Mouse (Mus musculus): ENCODE data around the gene Med7.

DNA sequence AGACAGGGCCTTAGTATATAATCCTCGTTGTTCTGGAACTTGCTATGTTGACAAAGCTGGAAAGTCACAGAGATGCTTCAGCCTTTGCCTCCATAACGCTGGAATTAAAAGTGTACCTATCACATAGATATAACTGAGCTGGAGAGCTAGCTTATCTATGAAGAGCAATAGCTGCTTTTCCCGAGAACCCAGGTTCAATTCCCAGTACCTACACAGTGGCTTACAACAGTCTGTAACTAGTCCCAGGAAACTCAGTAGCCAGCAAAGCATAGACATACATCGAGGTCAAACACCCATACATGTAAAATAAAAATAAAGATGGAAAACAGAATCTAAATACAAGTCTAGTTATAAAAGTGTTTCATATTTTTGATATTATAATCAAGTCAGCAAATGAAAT lies 38.3 kb upstream of the Med7 start:
- no peak for TF ChIP-seq POLR2A (IDR thresholded peaks at IDR 0.05; ENCODE audit: low read depth, low read length)
- TF ChIP-seq CTCF (IDR thresholded peaks at IDR 0.05; ENCODE audit: borderline replicate concordance, insufficient read depth, low read length), result no peak

Measured in embryonic fibroblast, embryonic 13.5 days (primary cell).